In genomic region chr5:143520415-143520814, GRCm38 (mm10) we compare ENCODE assay signal across 11 mouse cellular contexts. TPM values are rescaled to one million over a fixed set of nuclear protein-coding genes. Genes with fewer than 3 reads are reported as not detected.
DNase-seq lines count a peak whose midpoint lies in the region; ATAC-seq and TF ChIP-seq lines count a peak whose summit lies in the region.
"Had no signal": no experiment of that assay in that cellular context is flagged by ENCODE, and none has a peak within 500 bp of the region (broad histone marks: within the 10 kb centered on the region; RNA-seq: fewer than 3 reads in every experiment).

No protein-coding gene starts in this region.

- TF ChIP-seq CTCF in kidney, adult 2 months (conservative IDR thresholded peaks at IDR 0.05; ENCODE audit: insufficient read depth, insufficient read length, low read depth, low read length) = no peak

- ATAC-seq in kidney, embryonic 16.5 days (ENCODE audit: low FRiP score, low TSS enrichment) = 0 out of 2 replicates have a peak, but pooled peaks have one; percentile 60

- intact Hi-C loops in left cerebral cortex, postnatal 4 days (cut with DNase I) = no loop called here

- TF ChIP-seq POLR2A in kidney, adult 2 months (IDR thresholded peaks at IDR 0.05; ENCODE audit: low read depth, low read length) = no peak

- no peaks in the 10 kb centered on the region for H3K27me3 ChIP-seq in kidney, adult 2 months (replicated peaks; ENCODE audit: control insufficient read depth, insufficient read depth, low read length)
- no peaks in the 10 kb centered on the region for H3K27me3 ChIP-seq in kidney, embryonic 16.5 days (ENCODE audit: insufficient read depth, low read length)
- H3K27me3 ChIP-seq: hindbrain, embryonic 12.5 days had no signal

- peak overlapping the region; percentile 74 for H3K27ac ChIP-seq in kidney, adult 2 months (ENCODE audit: insufficient read depth, low read depth, low read length)
- H3K27ac ChIP-seq in brown adipose tissue, adult 24 weeks (replicated peaks; ENCODE audit: low read depth, low read length) = peak overlapping the region; percentile 19; the same call in 1 of the 2 replicates
- peak overlapping the region; percentile 23 for H3K27ac ChIP-seq in kidney, embryonic 16.5 days (ENCODE audit: low read length)
- H3K27ac ChIP-seq: hindbrain, embryonic 12.5 days had no signal

- no peaks in the 10 kb centered on the region for H3K9me3 ChIP-seq in kidney, embryonic 16.5 days (ENCODE audit: low read length)
- H3K9me3 ChIP-seq: hindbrain, embryonic 12.5 days had no signal

- H3K4me3 ChIP-seq in kidney, adult 2 months (ENCODE audit: insufficient read depth, low read depth, low read length) = no peak overlapping the region
- 0 out of 2 replicates have a peak overlapping the region, but pooled peaks have one; percentile 7 for H3K4me3 ChIP-seq in brown adipose tissue, adult 24 weeks (ENCODE audit: insufficient read depth, low read depth, low read length)
- no peak overlapping the region for H3K4me3 ChIP-seq in kidney, embryonic 16.5 days (ENCODE audit: low read length)
- H3K4me3 ChIP-seq: hindbrain, embryonic 12.5 days had no signal

- peak; percentile 79 for DNase-seq in kidney, adult 2 months
- no peak for DNase-seq in kidney, adult 18-20 months
- peak; percentile 59 for DNase-seq in lung, postnatal 25 days (ENCODE audit: low spot score)
- no peak for DNase-seq in spleen, postnatal 10 days (ENCODE audit: low spot score in 2 of 2)
- DNase-seq in left cerebral cortex, postnatal 4 days = no peak
- DNase-seq in embryo, embryonic 9.5 days (ENCODE audit: extremely low spot score) = no peak
- DNase-seq: cerebellum, adult 11-12 months; thymus, adult 2 months had no signal

- peak overlapping the region; percentile 7; the same call in 1 of the 2 replicates for H3K4me2 ChIP-seq in kidney, embryonic 16.5 days (replicated peaks; ENCODE audit: low read depth, low read length)
- H3K4me2 ChIP-seq: hindbrain, embryonic 12.5 days had no signal

- H3K36me3 ChIP-seq in kidney, adult 2 months (ENCODE audit: control insufficient read depth, insufficient read depth, low read length) = no peaks in the 10 kb centered on the region
- peaks cover 16% of the 10 kb centered on the region for H3K36me3 ChIP-seq in kidney, embryonic 16.5 days (ENCODE audit: insufficient read depth, low read length)

- peaks cover 45% of the 10 kb centered on the region for H3K4me1 ChIP-seq in kidney, adult 2 months (ENCODE audit: control insufficient read depth, insufficient read depth, low read length)
- H3K4me1 ChIP-seq in brown adipose tissue, adult 24 weeks (ENCODE audit: control insufficient read depth, insufficient read depth, insufficient read length, low read length) = peaks cover 30% of the 10 kb centered on the region
- peaks cover 52% of the 10 kb centered on the region for H3K4me1 ChIP-seq in kidney, embryonic 16.5 days (ENCODE audit: insufficient read depth, low read length)

- 13% methylated on average over 2 of the region's 2 CpGs for WGBS in kidney, adult 2 months
- WGBS in kidney, embryonic 16.5 days = 62% methylated on average over 2 of the region's 2 CpGs

- H3K9ac ChIP-seq in kidney, embryonic 16.5 days (replicated peaks; ENCODE audit: low read length) = 0 out of 2 replicates have a peak overlapping the region, but pooled peaks have one; percentile 0
- H3K9ac ChIP-seq: hindbrain, embryonic 12.5 days had no signal

RNA-seq across cellular contexts. Expression of gene Rac1, which starts 7.4 kb away (rescaled TPM):
- polyA plus RNA-seq in kidney, adult 2 months (2012; rRNA removed) = 259 and 277 TPM in 2 replicates
- 165 and 188 TPM in 2 replicates for polyA plus RNA-seq in brown adipose tissue, adult 24 weeks (2012; ENCODE audit: insufficient read depth, insufficient read length, missing spikeins)
- 300 and 435 TPM in 2 replicates for polyA plus RNA-seq in kidney, embryonic 16.5 days (2015; fragmentation: Nextera tagmentation; extraction: Ambion mirVana)
- 100 to 1,000 TPM; 415 to 420 TPM for total RNA-seq in left cerebral cortex, postnatal 4 days (2021)

RNA-seq across cellular contexts. Expression of gene Daglb, which starts 56.0 kb away (rescaled TPM):
- polyA plus RNA-seq in kidney, adult 2 months (2012; rRNA removed) = 11.7 TPM in 2 replicates
- polyA plus RNA-seq in brown adipose tissue, adult 24 weeks (2012; ENCODE audit: insufficient read depth, insufficient read length, missing spikeins) = 3.7 and 4.8 TPM in 2 replicates
- 8.9 and 9.0 TPM in 2 replicates for polyA plus RNA-seq in kidney, embryonic 16.5 days (2015; fragmentation: Nextera tagmentation; extraction: Ambion mirVana)
- 10 to 100 TPM; 16.7 to 17.4 TPM for total RNA-seq in left cerebral cortex, postnatal 4 days (2021)

Comparison
In these comparisons a context has a peak if more than half of its experiments do, and no peak if none do; other contexts are left out.
1. DNase-seq: peak in kidney, adult 2 months (single experiment) and lung, postnatal 25 days (single experiment); none in kidney, adult 18-20 months (single experiment), spleen, postnatal 10 days (0 of 2), left cerebral cortex, postnatal 4 days (single experiment) and embryo, embryonic 9.5 days (single experiment).
2. H3K27ac ChIP-seq: peak in every context shown above with its lines; median percentile 74 in kidney, adult 2 months; 23 in kidney, embryonic 16.5 days; 19 in brown adipose tissue, adult 24 weeks.